Mouse (Mus musculus) right cerebral cortex, postnatal 14 days (tissue): Measurements from ENCODE around the gene Slc24a2.

Experiments
- DNase-seq: peaks from one replicate; pipeline ENCODE4 v3.0.0; 2022

Gene Slc24a2

GRCm38 (mm10) chr4:87109331-87110059, 120.8 kb downstream of the Slc24a2 start:
- DNase-seq, result no peak

DNA sequence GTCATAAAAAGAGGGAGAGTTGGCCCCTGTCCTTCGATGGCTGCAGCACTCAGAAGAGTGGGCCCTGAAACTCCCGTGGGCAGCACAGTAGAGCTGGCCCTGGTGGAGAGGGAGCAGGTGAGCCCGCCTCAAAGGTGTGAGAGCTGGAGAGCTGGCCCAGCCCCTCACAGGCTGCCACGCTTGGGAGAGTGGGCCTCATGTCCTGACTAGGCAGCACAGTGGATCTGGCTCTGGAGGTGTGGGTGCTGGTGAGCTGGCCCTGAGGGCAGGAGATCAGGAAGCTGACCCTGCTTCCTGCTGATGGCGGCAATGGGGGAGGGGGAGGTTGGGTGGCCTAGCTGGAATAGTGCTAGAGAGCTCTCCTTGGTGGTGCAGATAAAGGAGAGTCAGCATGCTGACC, 129.3 kb downstream of the Slc24a2 start:
- DNase-seq, result no peak

- DNase-seq, result no peak
Measured at GRCm38 (mm10) chr4:87096186-87096585, 134.1 kb downstream of the Slc24a2 start.

GRCm38 (mm10) chr4:87093612-87094011, 136.7 kb downstream of the Slc24a2 start:
- no peak for DNase-seq

DNA sequence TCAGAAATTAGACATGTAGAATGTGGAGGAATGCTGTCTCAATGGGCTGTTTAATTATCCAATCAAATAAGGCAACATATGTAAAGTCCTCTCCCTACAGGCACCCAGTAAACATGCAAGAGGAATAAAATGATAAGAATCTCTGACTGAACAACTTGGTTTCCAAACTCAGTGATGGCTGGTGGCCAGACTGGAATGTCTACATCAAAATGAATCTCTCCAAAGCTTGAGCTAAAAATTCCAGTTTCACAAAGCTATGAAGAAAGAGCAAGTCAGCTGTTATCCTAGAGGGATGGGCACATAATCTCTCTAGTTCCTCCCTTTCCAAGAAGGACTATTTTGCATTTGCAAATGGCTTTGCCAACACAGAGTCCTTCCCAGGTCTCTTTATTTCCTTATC, 139.4 kb downstream of the Slc24a2 start:
- DNase-seq, result peak; percentile 55

DNA sequence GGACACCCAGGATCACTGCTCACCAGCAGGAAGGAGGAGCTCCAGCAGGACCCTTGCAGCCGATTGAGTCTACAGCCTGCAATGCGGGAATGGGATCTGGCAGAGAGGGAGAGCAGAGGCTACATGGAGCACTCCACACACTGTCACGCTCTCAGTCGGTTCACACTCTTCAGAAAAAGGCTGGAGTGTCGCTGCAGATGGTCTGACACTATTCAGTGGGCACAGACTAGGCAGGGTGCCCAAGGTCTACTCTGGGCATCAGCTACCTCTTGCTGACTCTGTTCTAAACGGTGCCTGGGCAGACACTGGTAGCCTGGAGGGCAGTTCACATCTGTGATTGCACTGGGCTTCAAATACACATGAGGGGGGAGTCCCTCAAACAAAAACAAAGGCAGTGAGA, 141.6 kb downstream of the Slc24a2 start:
- no peak for DNase-seq

GRCm38 (mm10) chr4:87087597-87087996, 142.7 kb downstream of the Slc24a2 start:
- DNase-seq, result no peak

GRCm38 (mm10) chr4:87086933-87087577, 143.2 kb downstream of the Slc24a2 start:
- DNase-seq, result no peak

GRCm38 (mm10) chr4:87081321-87081720, 149.0 kb downstream of the Slc24a2 start:
- DNase-seq, result no peak

DNA sequence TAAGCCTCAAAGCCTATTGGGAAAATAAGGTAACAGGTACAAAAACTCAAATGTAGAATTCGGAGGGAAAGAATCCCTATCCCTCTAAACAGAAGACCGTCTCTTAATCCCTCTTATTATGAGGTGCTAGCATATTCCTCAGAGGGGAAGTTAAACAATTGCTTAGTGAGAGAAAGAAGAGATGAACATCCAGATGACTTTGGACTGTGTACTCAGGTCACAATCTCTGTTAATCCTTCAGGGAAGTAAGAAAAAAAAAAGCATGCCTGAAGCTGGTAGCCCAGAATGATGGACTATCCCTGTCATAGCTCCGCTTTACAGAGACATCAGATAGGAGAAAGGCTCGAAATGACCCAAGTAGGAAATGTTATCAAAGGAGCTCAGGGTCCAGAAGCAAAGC, 151.0 kb downstream of the Slc24a2 start:
- DNase-seq, result no peak

GRCm38 (mm10) chr4:87078726-87079125, 151.6 kb downstream of the Slc24a2 start:
- DNase-seq, result no peak

GRCm38 (mm10) chr4:87075761-87076160, 154.5 kb downstream of the Slc24a2 start:
- DNase-seq, result no peak

DNA sequence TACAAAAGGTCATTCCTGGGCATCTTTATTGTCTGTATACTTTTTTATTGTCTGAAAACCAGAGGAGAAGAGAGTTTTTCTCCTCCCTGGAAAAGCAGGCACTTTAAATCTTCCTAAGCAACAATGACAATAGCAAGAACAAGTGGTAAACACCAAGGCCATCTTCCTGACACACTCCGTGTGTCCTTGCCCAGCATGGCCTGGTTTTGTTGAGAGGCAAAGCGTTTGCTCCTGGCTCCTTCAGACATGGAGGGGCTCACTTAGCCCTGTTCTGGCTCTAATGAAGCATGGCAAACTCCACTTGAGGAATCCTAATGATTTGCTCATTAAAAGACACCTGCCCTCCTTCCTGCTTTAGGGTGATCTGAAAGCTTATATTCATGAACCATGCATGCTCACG, 162.2 kb downstream of the Slc24a2 start:
- no peak for DNase-seq

GRCm38 (mm10) chr4:87065227-87065626, 165.1 kb downstream of the Slc24a2 start:
- no peak for DNase-seq

DNA sequence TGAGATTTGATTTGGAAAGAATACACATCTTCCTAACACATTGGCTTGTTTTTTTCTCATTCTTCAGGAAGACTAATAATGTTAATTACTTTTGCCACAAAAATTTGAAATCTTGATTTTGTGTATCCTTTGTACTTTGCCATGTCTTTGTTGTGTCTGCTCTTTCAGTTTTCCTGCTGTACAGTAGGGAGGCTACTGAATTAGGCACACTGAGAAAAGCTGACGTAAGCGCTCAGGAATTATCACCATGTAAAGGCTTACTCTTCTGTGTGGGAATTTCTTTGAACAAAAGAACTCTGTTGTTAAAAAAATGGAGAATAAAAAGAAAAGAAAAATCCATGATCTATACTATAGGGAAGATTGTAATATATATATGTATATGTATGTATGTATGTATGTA, 165.7 kb downstream of the Slc24a2 start:
- DNase-seq, result no peak

GRCm38 (mm10) chr4:87062771-87063253, 167.5 kb downstream of the Slc24a2 start:
- DNase-seq, result no peak

GRCm38 (mm10) chr4:87061696-87062095, 168.6 kb downstream of the Slc24a2 start:
- DNase-seq, result no peak

GRCm38 (mm10) chr4:87057572-87057971, 172.7 kb downstream of the Slc24a2 start:
- DNase-seq, result no peak

GRCm38 (mm10) chr4:87055768-87056167, 174.5 kb downstream of the Slc24a2 start:
- no peak for DNase-seq

- no peak for DNase-seq
Measured at GRCm38 (mm10) chr4:87052881-87053280, 177.4 kb downstream of the Slc24a2 start.

DNA sequence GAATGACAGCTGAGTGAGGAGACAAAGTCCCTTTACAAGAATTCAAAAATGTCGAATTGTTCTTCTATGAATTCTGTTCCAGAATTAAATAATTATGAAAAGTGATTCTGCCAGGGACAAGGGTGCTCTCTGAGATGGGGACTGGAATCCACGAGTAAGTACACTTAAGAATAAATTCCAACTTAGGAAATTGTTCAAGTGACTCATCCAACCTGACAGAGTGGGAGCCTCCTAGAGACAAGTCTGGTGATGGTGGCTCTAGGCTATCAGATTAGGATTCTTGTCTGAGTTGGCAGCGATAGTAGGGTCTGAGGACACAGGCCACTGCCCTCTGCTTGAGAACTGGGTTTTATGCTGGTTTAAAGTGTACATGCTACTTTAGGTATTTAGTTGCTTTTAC, 181.2 kb downstream of the Slc24a2 start:
- DNase-seq, result no peak

- DNase-seq, result no peak
Measured at GRCm38 (mm10) chr4:87047131-87047530, 183.1 kb downstream of the Slc24a2 start.

GRCm38 (mm10) chr4:87043296-87043695, 187.0 kb downstream of the Slc24a2 start:
- DNase-seq, result no peak

GRCm38 (mm10) chr4:87041412-87041997, 188.8 kb downstream of the Slc24a2 start:
- no peak for DNase-seq
